ENCODE assay signal across 14 mouse cellular contexts in the genomic region with DNA sequence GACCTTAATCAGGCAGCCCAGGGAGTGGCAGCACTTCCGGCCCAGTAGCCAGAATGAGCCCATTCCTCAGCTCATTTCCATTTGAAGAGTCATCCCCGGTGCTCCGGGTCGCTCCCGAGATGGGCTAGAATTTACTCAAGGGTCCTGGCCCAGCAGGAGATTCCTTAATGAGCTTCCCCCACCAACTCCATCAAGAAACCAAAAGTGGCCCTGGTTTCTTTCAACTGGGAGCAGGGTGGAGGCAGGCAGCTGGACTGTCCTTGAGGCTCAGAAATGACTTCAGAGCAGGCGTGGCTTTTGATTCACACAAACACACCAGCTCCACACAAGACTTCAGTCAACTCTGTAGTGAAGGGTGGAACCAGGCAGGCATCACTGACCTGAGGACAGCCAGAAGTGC.
DNase-seq lines count a peak whose midpoint lies in the region; ATAC-seq lines count a peak whose summit lies in the region.
"Had no signal": no experiment of that assay in that cellular context is flagged by ENCODE, and none has a peak within 500 bp of the region (broad histone marks: within the 10 kb centered on the region; RNA-seq: fewer than 3 reads in every experiment).

No protein-coding gene starts in this region.

- no peak for DNase-seq in heart, postnatal 4 days
- DNase-seq in A20 (ENCODE audit: low read depth, low spot score), result peak; percentile 35
- peak; percentile 67 for DNase-seq in adrenal gland, postnatal 14 days
- DNase-seq in kidney, postnatal 4 days, result no peak
- DNase-seq in kidney, adult 11 months, result no peak
- DNase-seq: cerebellum, adult 9-10 months; gastrocnemius, postnatal 25 days; kidney, adult 18-20 months; liver, embryonic 13.5 days; lung, postnatal 14 days had no signal

- ATAC-seq in heart, embryonic 15.5 days (replicated peaks; ENCODE audit: insufficient number of reproducible peaks, insufficient read depth, low FRiP score, low read depth), result no peak
- peak; percentile 34 for ATAC-seq in CD4-positive, CD25-positive, alpha-beta regulatory T cell, adult 4 months

- no peaks in the 10 kb centered on the region for H3K9me3 ChIP-seq in heart, embryonic 15.5 days (replicated peaks)
- H3K9me3 ChIP-seq: forebrain, embryonic 12.5 days; liver, embryonic 13.5 days had no signal

- H3K27ac ChIP-seq in heart, embryonic 15.5 days, result peak overlapping the region; percentile 5; the same call in 1 of the 2 replicates
- H3K27ac ChIP-seq: forebrain, embryonic 12.5 days; liver, embryonic 13.5 days had no signal

- peaks cover 14% of the 10 kb centered on the region for H3K36me3 ChIP-seq in heart, embryonic 15.5 days
- H3K36me3 ChIP-seq: liver, embryonic 13.5 days had no signal

- 37% methylated on average over 6 of the region's 6 CpGs for WGBS in heart, embryonic 15.5 days

- H3K4me3 ChIP-seq in heart, embryonic 15.5 days, result no peak overlapping the region
- H3K4me3 ChIP-seq: forebrain, embryonic 12.5 days; layer of hippocampus, adult 2 months; liver, embryonic 13.5 days had no signal

- no peak overlapping the region for H3K4me2 ChIP-seq in heart, embryonic 15.5 days
- H3K4me2 ChIP-seq: forebrain, embryonic 12.5 days; liver, embryonic 13.5 days had no signal

- no peak overlapping the region for H3K9ac ChIP-seq in heart, embryonic 15.5 days
- H3K9ac ChIP-seq: forebrain, embryonic 12.5 days; liver, embryonic 13.5 days had no signal

- H3K4me1 ChIP-seq in heart, embryonic 15.5 days (replicated peaks), result peaks cover 32% of the 10 kb centered on the region
- H3K4me1 ChIP-seq: liver, embryonic 13.5 days had no signal

- H3K27me3 ChIP-seq in heart, embryonic 15.5 days, result no peaks in the 10 kb centered on the region
- H3K27me3 ChIP-seq: liver, embryonic 13.5 days had no signal

Comparison
In these comparisons a context has a peak if more than half of its experiments do, and no peak if none do; other contexts are left out.
1. DNase-seq: peak in A20 (single experiment) and adrenal gland, postnatal 14 days (single experiment); none in heart, postnatal 4 days (single experiment), kidney, postnatal 4 days (0 of 2) and kidney, adult 11 months (single experiment).